Mouse (Mus musculus): Measurements from ENCODE around the gene Gm8267.
"Not testable (repeated sequence)": the region's sequence is repeated elsewhere in the genome, so short reads cannot be mapped to it uniquely, and the experiment has no call there.

Gene Gm8267

DNA sequence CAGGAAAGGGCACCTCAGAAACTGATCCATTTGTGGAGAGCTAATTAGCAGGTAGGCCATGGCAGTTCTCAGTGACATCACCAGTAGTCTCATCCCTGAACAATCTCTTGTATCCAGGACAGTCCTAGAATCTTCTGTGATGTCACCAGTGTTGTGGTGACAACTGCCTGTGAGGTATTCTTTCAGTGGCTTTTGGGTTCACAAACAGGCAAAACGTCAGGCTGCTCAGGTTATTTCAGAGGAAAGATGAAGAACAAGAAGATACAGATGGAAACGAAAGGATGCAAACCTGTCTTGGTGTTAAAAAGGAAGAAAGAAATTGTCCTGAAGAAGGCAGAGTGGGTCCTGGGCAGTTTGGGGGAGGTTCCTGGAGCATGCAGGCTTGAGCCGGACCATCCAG lies at the start of gene Gm8267:
TSS of gene Gm8267 (minus strand) at position 101 of the 400 bp plus-strand sequence.
- in situ Hi-C loops (cut with MboI): no loop called here

DNA sequence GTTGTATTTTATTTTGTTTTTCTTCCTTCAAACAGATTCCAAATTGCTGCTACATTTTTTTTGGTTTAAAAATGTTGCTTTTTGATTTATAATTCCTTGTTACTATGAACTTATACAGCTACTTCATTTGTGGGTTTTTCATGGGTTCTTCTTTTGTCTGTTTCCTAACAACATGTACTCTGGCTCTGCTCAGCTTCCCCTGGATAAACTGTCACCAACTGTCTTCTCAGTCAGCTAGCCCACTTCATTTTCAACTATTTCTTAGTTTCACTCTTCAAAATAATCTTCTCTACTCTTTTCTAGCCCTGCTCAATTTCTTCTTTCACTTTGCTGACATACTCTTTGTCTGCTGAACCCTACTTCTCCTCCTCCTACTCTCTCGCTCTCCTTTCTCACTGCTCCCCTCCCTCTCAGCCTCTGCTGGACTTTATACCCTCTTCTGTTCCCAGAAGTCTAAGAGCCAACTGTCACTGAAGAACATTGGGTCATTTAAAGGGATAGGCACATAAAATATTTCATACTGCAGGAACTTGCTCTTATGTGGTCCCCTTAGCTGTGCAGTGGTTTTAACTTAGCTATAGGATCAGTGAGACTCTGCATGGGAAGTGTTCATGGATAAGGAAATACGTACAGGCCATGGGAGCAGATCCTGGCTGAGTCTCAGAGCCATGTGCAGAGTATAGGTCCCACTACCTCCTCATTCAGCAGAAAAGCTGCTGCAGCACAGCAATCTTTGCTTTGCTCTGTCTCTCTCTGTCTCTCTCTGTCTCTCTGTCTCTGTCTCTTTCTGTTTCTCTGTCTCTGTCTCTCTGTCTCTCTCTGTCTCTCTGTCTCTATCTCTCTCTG lies 39.6 kb upstream of the Gm8267 start:
- in situ Hi-C loops (cut with MboI): not testable (repeated sequence)

DNA sequence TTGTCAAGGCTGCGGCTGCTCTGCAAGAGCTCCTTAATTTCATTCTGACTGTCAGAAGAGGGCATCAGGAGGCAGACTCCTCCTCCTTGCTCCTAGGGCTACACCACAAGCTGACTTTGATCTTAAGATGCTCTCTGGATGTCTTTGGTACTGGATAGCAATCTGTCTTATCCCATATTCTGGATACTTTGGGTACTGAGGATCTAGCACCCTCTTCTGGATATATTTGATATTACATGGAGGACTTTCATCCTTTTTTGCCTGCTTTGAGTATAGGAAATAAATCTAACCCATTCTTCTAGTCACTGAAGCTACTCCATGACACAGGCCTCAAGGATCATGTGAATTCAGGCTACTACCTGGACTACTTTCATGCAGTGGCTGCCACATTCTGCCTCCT lies 7.4 kb downstream of the Gm8267 start:
- in situ Hi-C loops (cut with MboI): not testable (repeated sequence)

DNA sequence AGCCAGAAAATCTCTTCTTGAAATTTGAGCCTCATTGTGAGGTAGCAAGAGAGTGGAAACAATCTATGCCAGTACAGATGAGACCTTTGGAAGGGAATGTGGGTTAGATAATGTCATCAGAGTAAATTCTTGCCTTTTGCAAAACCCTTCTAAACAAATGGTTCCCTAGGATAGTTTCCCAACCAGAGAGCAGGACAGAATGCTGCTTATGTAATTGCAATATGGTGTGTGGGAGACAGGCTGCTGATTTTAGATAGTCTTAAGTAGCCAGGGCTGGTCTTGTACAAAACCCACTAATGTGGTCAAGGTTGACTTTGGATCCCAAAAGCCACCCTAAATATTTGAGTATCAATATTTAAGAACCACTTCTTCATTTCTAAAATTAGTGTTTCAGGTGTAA lies 19.4 kb downstream of the Gm8267 start:
- in situ Hi-C loops (cut with MboI): not testable (repeated sequence)

DNA sequence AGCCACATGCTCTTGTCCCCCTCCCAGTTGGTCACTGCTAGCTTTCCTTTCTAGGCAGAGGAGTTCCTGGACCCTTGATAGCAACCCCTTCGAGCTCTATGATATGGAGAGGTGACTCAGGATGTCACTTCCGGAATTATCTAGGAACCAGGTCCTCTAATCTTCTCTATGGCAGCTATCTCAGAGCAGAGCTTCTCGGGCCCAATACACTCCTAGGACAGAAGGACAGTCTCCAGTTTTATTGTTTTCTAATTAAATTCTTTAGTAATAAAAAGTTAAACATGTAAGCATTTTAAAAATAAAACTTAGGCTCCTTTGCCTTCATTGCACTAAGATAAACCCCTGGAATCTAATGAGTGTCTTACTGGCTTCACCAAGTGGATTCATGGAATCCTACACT lies 43.8 kb downstream of the Gm8267 start, which contains the start of gene Gm8257:
TSS of gene Gm8257 (minus strand) at position 101 of the 400 bp plus-strand sequence.
- in situ Hi-C loops (cut with MboI): not testable (repeated sequence)

Data from mature B cell (primary cell).